Mouse (Mus musculus) heart, adult 2 months (tissue): Measurements from ENCODE around the gene Pdpr.

ENCODE experiments used
- CTCF ChIP-seq: fragments of 200-600 bp; IDR thresholded peaks from 2 replicates; pipeline ENCODE4 v1.8.1; 2022; ENCODE audit warnings: antibody characterized with exemption, mild to moderate bottlenecking, moderate library complexity
- EP300 ChIP-seq: fragments of 200-500 bp; IDR thresholded peaks from 2 replicates; pipeline ENCODE4 v1.6.1; 2011; ENCODE audit warnings: low read depth, low read length, control low read depth; ENCODE audit not compliant: insufficient read depth
- POLR2A ChIP-seq: fragments of 200-500 bp; IDR thresholded peaks from 2 replicates; pipeline ENCODE4 v1.6.1; 2011; ENCODE audit warnings: mild to moderate bottlenecking, low read depth, low read length, control low read depth; ENCODE audit not compliant: insufficient read depth

GRCm38 (mm10) chr8:111079861-111080271 lies 14.6 kb upstream of the Pdpr start:
- TF ChIP-seq CTCF (peak; percentile 58), EP300 (no peak), POLR2A (no peak)
